Mouse (Mus musculus): ENCODE data around the gene Heatr4.

DNA sequence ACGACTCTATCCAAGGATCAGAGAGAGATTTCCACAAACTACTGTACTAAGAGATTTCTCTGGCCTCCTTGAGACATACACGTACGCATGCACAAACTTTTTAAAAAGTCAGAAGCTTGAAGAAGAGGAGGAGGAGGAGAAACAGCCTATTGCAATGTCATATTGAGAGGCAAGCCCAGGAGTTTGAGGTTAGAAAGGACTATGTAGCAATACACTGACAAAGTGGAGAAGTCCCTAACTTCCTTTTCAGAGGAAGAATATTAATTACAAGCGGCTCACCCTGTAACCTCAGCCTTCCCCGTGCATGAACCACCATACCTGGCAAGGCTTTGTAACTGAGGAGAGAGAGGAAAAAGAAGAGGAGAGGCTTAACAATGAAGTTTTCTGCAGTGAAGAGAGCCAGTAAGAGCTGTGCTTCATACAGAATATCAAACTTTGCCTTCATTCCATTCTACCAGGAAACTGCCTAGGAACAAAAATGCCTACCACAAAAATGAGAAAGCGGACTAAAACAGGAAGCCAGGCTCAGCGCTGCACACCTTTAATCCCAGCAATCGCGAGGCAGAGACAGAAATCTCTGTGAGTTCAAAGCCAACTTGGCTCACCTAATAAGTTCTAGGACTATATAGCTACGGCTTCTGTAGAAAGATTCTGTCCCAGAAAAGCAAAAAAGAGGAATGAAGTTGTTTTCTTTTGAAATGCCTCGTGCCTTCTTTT, 34.7 kb downstream of the Heatr4 start:
- TF ChIP-seq CTCF (IDR thresholded peaks at IDR 0.05; ENCODE audit: control insufficient read depth, insufficient read depth, low read length) (no peak), POLR2A (IDR thresholded peaks at IDR 0.05; ENCODE audit: borderline replicate concordance, control insufficient read depth, low read depth, low read length) (no peak)
